Mouse (Mus musculus) CH12.LX (cell line): ENCODE measurements at regions not wholly inside any gene's neighbourhood (a gene's known extent, or its start where the extent isn't known, plus 50 kb on each side); places are given as distances from the start of the nearest gene placed in this dataset.

Experiments
- BHLHE40 ChIP-seq: IDR thresholded peaks from 2 replicates; pipeline ENCODE4 v1.6.1; 2011; ENCODE audit warnings: mild to moderate bottlenecking, low read depth, low read length, improper control_type of control experiment
- CHD2 ChIP-seq: IDR thresholded peaks from 2 replicates; pipeline ENCODE4 v1.6.1; 2011; ENCODE audit warnings: low read length, improper control_type of control experiment
- CTCF ChIP-seq, 2 experiments: IDR thresholded peaks in 1 of 2; conservative IDR thresholded peaks in 1 of 2; 2 replicates each; pipeline ENCODE4 v1.5.1; 2011 to 2012; ENCODE audit warnings: low read depth in 2 of 2, low read length in 2 of 2, improper control_type of control experiment in 1 of 2, inconsistent platforms in 1 of 2, mild to moderate bottlenecking in 1 of 2, moderate library complexity in 1 of 2
- MAX ChIP-seq: IDR thresholded peaks from 2 replicates; pipeline ENCODE4 v1.6.1; 2011; ENCODE audit warnings: low read length, improper control_type of control experiment
- MYC ChIP-seq: IDR thresholded peaks from 2 replicates; pipeline ENCODE4 v1.6.1; 2011; ENCODE audit warnings: low read depth, mild to moderate bottlenecking, improper control_type of control experiment, low read length
- POLR2A ChIP-seq: IDR thresholded peaks from 2 replicates; pipeline ENCODE4 v1.6.1; 2011; ENCODE audit warnings: low read depth, mild to moderate bottlenecking, improper control_type of control experiment, low read length
- POLR2AphosphoS2 ChIP-seq: IDR thresholded peaks from 2 replicates; pipeline ENCODE4 v1.6.1; 2011; ENCODE audit warnings: low read depth, low read length, improper control_type of control experiment
- USF2 ChIP-seq: conservative IDR thresholded peaks from 2 replicates; pipeline ENCODE4 v1.6.1; 2011; ENCODE audit warnings: low read depth, low read length, improper control_type of control experiment

- TF ChIP-seq CTCF (conservative IDR thresholded peaks at IDR 0.05 in 1 of 2, IDR thresholded peaks at IDR 0.05 in 1 of 2; ENCODE audit: low read depth in 2 of 2, low read length in 2 of 2), result peak; percentile 18 to 68; a peak in 2 of 4 replicates
- no peak for TF ChIP-seq POLR2AphosphoS2
- no peak for TF ChIP-seq MAX
- no peak for TF ChIP-seq MYC
- TF ChIP-seq POLR2A, result no peak
- no peak for TF ChIP-seq CHD2
- no peak for TF ChIP-seq USF2
- no peak for TF ChIP-seq BHLHE40
Observed at GRCm38 (mm10) chr10:68625752-68626151, 84.1 kb upstream of the Cabcoco1 start.
